Mouse (Mus musculus) lung, postnatal 0 days (tissue): Measurements from ENCODE around the gene Lgr4. TPM values are rescaled to one million over a fixed set of nuclear protein-coding genes. Genes with fewer than 3 reads are reported as not detected.

Experiments
- ATAC-seq: fragments of 200-750 bp; cut with Nextera tagmentation; 2 replicates; pipeline ENCODE4 v1.8.0; 2017; ENCODE audit warnings: moderate library complexity
- DNase-seq: peaks from one replicate; pipeline ENCODE4 v3.0.0-alpha.2; 2016; ENCODE audit warnings: low spot score
- H3K27ac ChIP-seq: fragments of 300-500 bp; sonication (generic); 2 replicates; pipeline ENCODE4 v1.5.1; 2014; ENCODE audit warnings: antibody characterized with exemption, mild to moderate bottlenecking, low read length, mixed read lengths
- H3K27me3 ChIP-seq: fragments of 300-500 bp; sonication (generic); replicated peaks from 2 replicates; pipeline ENCODE4 v1.6.1; 2014; ENCODE audit warnings: low read length, mixed read lengths; ENCODE audit not compliant: insufficient read depth
- H3K36me3 ChIP-seq: fragments of 300-500 bp; sonication (generic); 2 replicates; pipeline ENCODE4 v1.6.1; 2014; ENCODE audit warnings: low read length, mixed read lengths; ENCODE audit not compliant: insufficient read depth
- H3K4me1 ChIP-seq: fragments of 300-500 bp; sonication (generic); 2 replicates; pipeline ENCODE4 v1.6.1; 2014; ENCODE audit warnings: antibody characterized with exemption, low read depth, low read length, mixed read lengths; ENCODE audit not compliant: insufficient read depth
- H3K4me2 ChIP-seq: fragments of 300-500 bp; sonication (generic); replicated peaks from 2 replicates; pipeline ENCODE4 v1.6.1; 2014; ENCODE audit warnings: low read depth, mild to moderate bottlenecking, low read length, moderate library complexity, mixed read lengths
- H3K4me3 ChIP-seq: fragments of 300-500 bp; sonication (generic); 2 replicates; pipeline ENCODE4 v1.5.1; 2014; ENCODE audit warnings: low read depth, low read length
- H3K9ac ChIP-seq: fragments of 300-500 bp; sonication (generic); replicated peaks from 2 replicates; pipeline ENCODE4 v1.6.1; 2014; ENCODE audit warnings: low read depth, mild to moderate bottlenecking
- H3K9me3 ChIP-seq: fragments of 300-500 bp; sonication (generic); 2 replicates; pipeline ENCODE4 v1.6.1; 2016; ENCODE audit warnings: low read length, mixed read lengths
- CTCF ChIP-seq: IDR thresholded peaks from 2 replicates; pipeline ENCODE4 v1.5.1; 2016; ENCODE audit warnings: antibody characterized with exemption, mild to moderate bottlenecking
- EP300 ChIP-seq: IDR thresholded peaks from 2 replicates; pipeline ENCODE4 v1.6.1; 2016; ENCODE audit warnings: antibody characterized with exemption, mild to moderate bottlenecking, control low read depth
- WGBS: fragments of 180-500 bp; shearing (Covaris S2); extraction: QIAGEN DNeasy Blood & Tissue Kit; methylation state at CpG from one replicate; pipeline ENCODE4 v1.1.7; 2014; 5-methylcytosine and 5-hydroxymethylcytosine counted together
- polyA plus RNA-seq: library from polyadenylated mRNA; unstranded; fragments of >200 nt; fragmentation: Nextera tagmentation; extraction: Ambion mirVana; gene quantifications from 2 replicates; pipeline ENCODE4 v1.2.1, GENCODE M21; 2015

Gene Lgr4
- polyA plus RNA-seq, 1 experiment from 2014 or later, result 1.8 TPM

- DNase-seq, result no peak
- no peak overlapping the region for H3K27ac ChIP-seq
- no peak overlapping the region for H3K4me3 ChIP-seq
- no peaks in the 10 kb centered on the region for H3K27me3 ChIP-seq
- no peaks in the 10 kb centered on the region for H3K9me3 ChIP-seq
- no peak overlapping the region for H3K9ac ChIP-seq
- no peak for TF ChIP-seq CTCF
- no peak for TF ChIP-seq EP300
- ATAC-seq, result no peak
- no peak overlapping the region for H3K4me2 ChIP-seq
- H3K36me3 ChIP-seq, result no peaks in the 10 kb centered on the region
- H3K4me1 ChIP-seq, result no peaks in the 10 kb centered on the region
- WGBS, result 93% methylated on average over 4 of the region's 4 CpGs
Measured at GRCm38 (mm10) chr2:109966863-109967262, 49.4 kb downstream of the Lgr4 start.

GRCm38 (mm10) chr2:109969381-109969780, 51.9 kb downstream of the Lgr4 start:
- H3K4me3 ChIP-seq, result no peak overlapping the region
- no peaks in the 10 kb centered on the region for H3K27me3 ChIP-seq
- no peak overlapping the region for H3K27ac ChIP-seq
- DNase-seq, result no peak
- H3K4me2 ChIP-seq, result no peak overlapping the region
- no peaks in the 10 kb centered on the region for H3K9me3 ChIP-seq
- no peaks in the 10 kb centered on the region for H3K4me1 ChIP-seq
- H3K36me3 ChIP-seq, result no peaks in the 10 kb centered on the region
- 86% methylated on average over 3 of the region's 3 CpGs for WGBS
- no peak for ATAC-seq
- no peak overlapping the region for H3K9ac ChIP-seq
- TF ChIP-seq CTCF (no peak), EP300 (no peak)

GRCm38 (mm10) chr2:109969926-109970532, 52.6 kb downstream of the Lgr4 start:
- Histone ChIP-seq H3K27me3 (no peaks in the 10 kb centered on the region), H3K4me3 (no peak overlapping the region), H3K9ac (no peak overlapping the region), H3K4me1 (no peaks in the 10 kb centered on the region), H3K27ac (no peak overlapping the region), H3K4me2 (no peak overlapping the region), H3K36me3 (no peaks in the 10 kb centered on the region), H3K9me3 (no peaks in the 10 kb centered on the region)
- DNase-seq (no peak), ATAC-seq (no peak)
- TF ChIP-seq EP300 (no peak), CTCF (no peak)
- WGBS, result 44% methylated on average over 10 of the region's 10 CpGs

- DNase-seq (no peak), ATAC-seq (no peak)
- TF ChIP-seq EP300 (no peak), CTCF (no peak)
- Histone ChIP-seq H3K27ac (no peak overlapping the region), H3K27me3 (no peaks in the 10 kb centered on the region), H3K9ac (no peak overlapping the region), H3K4me1 (no peaks in the 10 kb centered on the region), H3K9me3 (no peaks in the 10 kb centered on the region), H3K36me3 (no peaks in the 10 kb centered on the region), H3K4me2 (no peak overlapping the region), H3K4me3 (no peak overlapping the region)
- 63% methylated on average over 8 of the region's 8 CpGs for WGBS
Measured at GRCm38 (mm10) chr2:109970744-109971410, 53.4 kb downstream of the Lgr4 start.

- ATAC-seq, result no peak
- TF ChIP-seq EP300 (no peak), CTCF (no peak)
- H3K9me3 ChIP-seq, result no peaks in the 10 kb centered on the region
Measured at GRCm38 (mm10) chr2:109972310-109972709, 54.9 kb downstream of the Lgr4 start.

GRCm38 (mm10) chr2:109972922-109973321, 55.5 kb downstream of the Lgr4 start:
- Histone ChIP-seq H3K9ac (no peak overlapping the region), H3K4me1 (no peaks in the 10 kb centered on the region), H3K27me3 (no peaks in the 10 kb centered on the region), H3K27ac (no peak overlapping the region), H3K4me3 (no peak overlapping the region), H3K4me2 (no peak overlapping the region), H3K9me3 (no peaks in the 10 kb centered on the region), H3K36me3 (no peaks in the 10 kb centered on the region)
- ATAC-seq (no peak), DNase-seq (no peak)
- WGBS, result 79% methylated on average over 7 of the region's 7 CpGs
- no peak for TF ChIP-seq CTCF
- no peak for TF ChIP-seq EP300

More at GRCm38 (mm10) chr2:109972310-109972709, 54.9 kb downstream of the Lgr4 start:
- H3K36me3 ChIP-seq, result no peaks in the 10 kb centered on the region
- no peaks in the 10 kb centered on the region for H3K4me1 ChIP-seq
- H3K27ac ChIP-seq, result no peak overlapping the region
- 80% methylated on average over 2 of the region's 2 CpGs for whole genome bisulfite sequencing
- no peak overlapping the region for H3K4me2 ChIP-seq
- H3K9ac ChIP-seq, result no peak overlapping the region
- no peaks in the 10 kb centered on the region for H3K27me3 ChIP-seq
- no peak for DNase-seq
- no peak overlapping the region for H3K4me3 ChIP-seq
